Comparison of ENCODE assay signal across 8 mouse cellular contexts in the genomic region with DNA sequence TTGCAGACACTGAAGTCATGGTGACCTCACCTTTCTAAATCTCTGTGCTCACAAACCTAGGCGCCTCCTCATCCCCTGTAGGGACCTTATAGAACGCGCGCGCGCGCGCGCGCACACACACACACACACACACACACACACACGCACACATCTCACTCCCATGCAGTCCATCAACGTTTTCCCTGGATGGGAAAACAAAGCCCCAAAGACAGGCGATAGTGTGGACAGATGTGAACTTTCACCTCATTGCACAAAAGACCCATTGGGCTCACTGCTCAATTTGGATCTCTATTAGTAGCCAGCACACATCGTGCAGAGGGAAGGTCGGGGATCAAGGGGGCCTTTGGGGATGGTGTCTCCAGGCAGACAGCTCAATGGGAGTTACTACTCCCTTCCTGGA. TPM values are rescaled to one million over a fixed set of nuclear protein-coding genes. Genes with fewer than 3 reads are reported as not detected.
DNase-seq lines count a peak whose midpoint lies in the region; ATAC-seq and TF ChIP-seq lines count a peak whose summit lies in the region.

No protein-coding gene starts in this region.

- intact Hi-C loops in heart, postnatal 14 days (cut with DNase I), result loop anchor here (5.0 kb wide), 1 partner anchor 44 kb away; no protein-coding TSS in a partner anchor
- intact Hi-C loops in left cerebral cortex, postnatal 10 days (cut with DNase I), result loop anchor here (1.0 kb wide), 1 partner anchor 27 kb away; no protein-coding TSS in a partner anchor

- TF ChIP-seq CTCF in lung, postnatal 0 days (IDR thresholded peaks at IDR 0.05), result no peak

- H3K9me3 ChIP-seq in lung, postnatal 0 days (ENCODE audit: low read length), result no peaks in the 10 kb centered on the region

- H3K4me2 ChIP-seq in lung, postnatal 0 days (replicated peaks; ENCODE audit: low read depth, low read length), result peak overlapping the region; percentile 83

- no peak for ATAC-seq in lung, postnatal 0 days

- no peak overlapping the region for H3K9ac ChIP-seq in lung, postnatal 0 days (replicated peaks; ENCODE audit: low read depth)

- H3K36me3 ChIP-seq in lung, postnatal 0 days (ENCODE audit: insufficient read depth, low read length), result no peaks in the 10 kb centered on the region

- no peak for TF ChIP-seq EP300 in lung, postnatal 0 days (IDR thresholded peaks at IDR 0.05)

- peaks cover 14% of the 10 kb centered on the region for H3K4me1 ChIP-seq in brown adipose tissue, adult 24 weeks (ENCODE audit: control insufficient read depth, insufficient read depth, insufficient read length, low read length)
- 0 out of 2 replicates have a peak, but pooled peaks cover 4% of the 10 kb centered on the region for H3K4me1 ChIP-seq in lung, postnatal 0 days (ENCODE audit: insufficient read depth, low read depth, low read length)

- peak; percentile 22 for DNase-seq in adrenal gland, postnatal 10 days
- DNase-seq in adrenal gland, adult 18-20 months (ENCODE audit: low spot score in 2 of 2), result no peak
- DNase-seq in heart, postnatal 14 days, result peak; percentile 16 to 38
- DNase-seq in lung, postnatal 0 days (ENCODE audit: low spot score), result peak; percentile 39
- DNase-seq in urinary bladder, postnatal 14 days (ENCODE audit: low spot score), result no peak
- no peak for DNase-seq in frontal cortex, postnatal 10 days (ENCODE audit: low spot score in 2 of 2)
- no peak for DNase-seq in left cerebral cortex, postnatal 10 days (ENCODE audit: extremely low spot score in 1 of 2, low spot score in 2 of 2)

- H3K27ac ChIP-seq in brown adipose tissue, adult 24 weeks (replicated peaks; ENCODE audit: low read depth, low read length), result no peak overlapping the region
- H3K27ac ChIP-seq in lung, postnatal 0 days (ENCODE audit: low read length), result no peak overlapping the region

- no peaks in the 10 kb centered on the region for H3K27me3 ChIP-seq in lung, postnatal 0 days (replicated peaks; ENCODE audit: insufficient read depth, low read length)

- peak overlapping the region; percentile 71 for H3K4me3 ChIP-seq in brown adipose tissue, adult 24 weeks (ENCODE audit: insufficient read depth, low read depth, low read length)
- peak overlapping the region; percentile 48; the same call in 1 of the 2 replicates for H3K4me3 ChIP-seq in lung, postnatal 0 days (ENCODE audit: low read depth, low read length)

- WGBS in lung, postnatal 0 days, result 9% methylated on average over 15 of the region's 15 CpGs

RNA-seq across cellular contexts. Expression of a gene that starts 25.6 kb away (rescaled TPM):
- 100 to 1,000 TPM; 101 to 154 TPM for total RNA-seq in adrenal gland, postnatal 10 days (2021)
- total RNA-seq in adrenal gland, adult 18-20 months (2021), result 100 to 1,000 TPM in 1 of 2 experiments, 10 to 100 TPM in 1; 73.0 to 202 TPM
- 33.0 and 42.2 TPM in 2 replicates for polyA plus RNA-seq in brown adipose tissue, adult 24 weeks (2012; ENCODE audit: insufficient read depth, insufficient read length, missing spikeins)
- total RNA-seq in heart, postnatal 14 days (2021), result 10 to 100 TPM; 61.6 to 64.6 TPM
- 50.3 and 56.3 TPM in 2 replicates for polyA plus RNA-seq in lung, postnatal 0 days (2015; fragmentation: Nextera tagmentation; extraction: Ambion mirVana)
- total RNA-seq in left cerebral cortex, postnatal 10 days (2021), result 10 to 100 TPM; 15.2 to 16.5 TPM

Comparison
In these comparisons a context has a peak if more than half of its experiments do, and no peak if none do; other contexts are left out.
1. DNase-seq: peak in adrenal gland, postnatal 10 days (single experiment), heart, postnatal 14 days (2 of 2) and lung, postnatal 0 days (single experiment); none in adrenal gland, adult 18-20 months (0 of 2), urinary bladder, postnatal 14 days (single experiment), frontal cortex, postnatal 10 days (0 of 2) and left cerebral cortex, postnatal 10 days (0 of 2).